Mouse (Mus musculus) kidney, adult 8-10 months (tissue): Measurements from ENCODE around the gene Oit3.

ENCODE experiments used
- DNase-seq, 2 experiments: peaks; one replicate each; pipeline ENCODE4 v3.0.0; 2022

Gene Oit3

GRCm38 (mm10) chr10:59441735-59442134 is at the start of gene Oit3:
Gene Oit3 (minus strand): TSS chr10:59441778.
- no peak for DNase-seq

- peak in 1 of 2 experiments; percentile 25 for DNase-seq
Observed at GRCm38 (mm10) chr10:59490920-59491319, 49.3 kb upstream of the Oit3 start.

DNA sequence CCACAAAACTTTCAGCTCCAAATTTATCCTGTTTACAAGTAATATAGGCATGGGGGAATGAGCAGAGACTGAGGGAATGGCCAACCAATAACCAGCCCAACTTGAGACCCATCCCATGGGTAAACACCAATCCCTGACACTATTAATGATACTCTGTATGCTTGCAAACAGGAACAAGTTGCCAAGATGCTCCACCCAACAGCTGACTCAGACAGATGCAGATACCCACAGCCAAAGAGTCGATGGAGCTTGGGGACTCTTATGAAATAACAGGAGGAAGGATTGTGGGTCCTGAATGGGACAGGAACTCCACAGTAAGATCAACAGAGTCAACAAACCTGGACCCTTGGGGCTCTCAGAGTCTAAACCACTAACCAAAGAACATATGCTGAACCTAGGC is 47.8 kb upstream of the Oit3 start:
- no peak for DNase-seq

DNA sequence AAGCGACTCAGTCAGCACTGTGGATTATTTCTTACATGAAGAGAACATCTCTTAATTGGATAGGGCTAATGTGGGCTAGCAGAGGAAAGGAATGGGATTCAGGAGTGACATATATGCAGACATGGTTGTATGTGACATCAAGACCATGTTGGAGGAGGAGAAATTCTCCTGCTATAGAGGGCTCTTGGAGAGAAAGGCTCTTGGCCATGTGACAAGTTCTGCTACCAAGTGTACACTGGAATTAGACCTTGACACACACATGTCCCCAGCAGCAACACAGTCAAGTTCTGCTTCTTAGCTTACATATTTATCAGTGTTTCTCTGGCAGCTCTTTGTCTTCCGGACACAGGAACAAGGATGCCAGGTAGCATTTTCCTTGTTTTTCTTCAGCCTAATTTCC is 45.8 kb upstream of the Oit3 start:
- no peak for DNase-seq

DNA sequence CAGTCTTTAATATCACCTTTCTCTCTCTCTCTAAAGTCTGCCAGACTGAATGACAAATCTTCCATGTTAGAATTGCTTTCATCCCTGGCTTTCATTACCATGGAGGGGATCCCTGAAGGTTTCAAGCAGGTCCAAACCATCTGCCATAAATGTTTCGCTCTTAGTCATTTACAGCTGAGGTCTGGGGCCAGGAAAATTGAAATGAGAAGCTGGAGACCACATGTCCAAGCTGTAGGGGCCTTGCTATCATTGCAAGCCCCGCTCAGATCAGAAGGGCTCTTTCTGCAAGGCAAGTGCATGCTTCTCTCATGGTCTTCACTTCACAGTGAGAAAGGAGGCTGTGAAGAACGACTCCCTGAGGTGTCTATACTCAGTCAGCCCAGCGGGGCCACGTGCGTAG is 42.7 kb upstream of the Oit3 start:
- DNase-seq = no peak

DNA sequence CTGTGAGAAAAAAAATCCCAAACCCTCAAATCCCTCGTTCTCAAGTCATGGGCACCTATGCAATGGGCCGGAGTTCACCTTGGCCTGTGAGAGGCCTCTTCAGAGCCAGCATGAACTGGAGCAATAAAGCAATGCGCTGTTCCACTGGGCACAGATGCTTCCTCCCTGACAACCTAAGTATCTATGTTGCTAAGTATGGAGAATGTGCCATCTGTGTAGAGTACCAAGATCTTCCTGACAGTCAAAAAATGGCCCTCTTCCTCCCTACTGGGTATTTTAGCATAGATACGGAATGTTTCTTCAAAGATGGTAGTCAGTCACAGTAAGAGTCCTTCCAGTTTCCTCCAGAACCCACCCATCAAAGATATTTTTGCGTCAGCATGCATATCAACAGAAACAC is 39.8 kb upstream of the Oit3 start:
- no peak for DNase-seq

- no peak for DNase-seq
Observed at GRCm38 (mm10) chr10:59470451-59470850, 28.9 kb upstream of the Oit3 start.

- no peak for DNase-seq
Observed at GRCm38 (mm10) chr10:59467297-59467696, 25.7 kb upstream of the Oit3 start.

- DNase-seq = no peak
Observed at GRCm38 (mm10) chr10:59466626-59467025, 25.0 kb upstream of the Oit3 start.

DNA sequence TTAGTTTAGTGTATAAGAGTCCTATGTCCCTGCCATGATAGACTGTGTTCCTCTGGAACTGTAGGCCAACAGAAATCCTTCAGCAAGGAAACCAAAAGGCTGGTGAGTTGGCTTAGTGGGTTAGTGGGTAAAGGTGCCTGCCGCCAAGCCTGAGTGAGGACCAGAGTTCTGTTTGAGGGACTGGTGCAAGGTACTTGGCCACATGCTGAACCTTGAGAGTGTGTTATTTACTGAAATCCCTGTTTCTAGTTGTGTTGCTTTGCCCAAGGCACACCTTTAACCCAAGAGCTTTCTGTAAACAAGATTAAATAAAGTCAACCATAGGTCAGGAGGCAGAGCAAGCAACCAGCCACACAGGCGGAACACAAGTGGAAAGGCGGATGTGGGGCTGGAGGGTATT is 24.0 kb upstream of the Oit3 start:
- DNase-seq = no peak

- DNase-seq = no peak
Observed at GRCm38 (mm10) chr10:59462307-59462706, 20.7 kb upstream of the Oit3 start.

DNA sequence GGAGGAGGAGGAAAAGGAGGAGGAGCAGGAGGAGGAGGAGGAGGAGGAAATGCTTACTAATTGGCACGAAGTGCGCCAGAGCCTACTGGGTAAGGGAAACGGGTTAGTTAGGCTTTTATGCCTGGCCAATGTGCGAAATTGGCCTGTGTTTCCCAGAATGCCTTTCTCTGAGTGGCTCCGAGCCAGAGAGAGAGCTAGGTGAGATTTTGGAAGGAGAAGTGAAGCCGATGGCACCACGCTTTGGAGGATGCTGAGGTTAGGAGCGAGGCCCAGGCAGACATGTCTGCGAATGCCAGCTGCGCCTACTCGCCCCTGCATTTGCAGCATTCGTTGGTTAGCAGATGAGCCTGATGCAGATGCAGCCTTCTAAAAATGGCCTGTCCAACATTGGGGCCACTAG is 18.2 kb upstream of the Oit3 start:
- DNase-seq = peak in 1 of 2 experiments; percentile 21

DNA sequence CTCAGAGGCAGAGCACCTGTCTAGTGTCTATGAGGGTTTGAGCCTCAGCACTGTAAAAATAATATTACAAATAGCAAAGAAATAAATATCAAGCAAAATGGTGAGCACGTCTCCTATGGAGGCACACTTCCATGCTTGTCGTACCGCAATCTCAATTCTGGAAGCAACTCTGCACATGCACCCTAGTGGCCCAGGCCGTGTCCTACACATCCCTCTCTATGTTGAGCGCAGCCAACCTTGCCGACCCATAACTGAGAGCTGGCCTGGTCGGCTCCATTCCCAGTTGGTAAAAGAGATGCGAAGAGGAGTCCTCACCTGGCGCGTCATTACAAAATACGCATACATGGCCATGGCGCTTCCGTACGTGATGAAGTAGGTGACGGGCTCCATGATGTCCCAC is 13.1 kb upstream of the Oit3 start:
- no peak for DNase-seq

DNA sequence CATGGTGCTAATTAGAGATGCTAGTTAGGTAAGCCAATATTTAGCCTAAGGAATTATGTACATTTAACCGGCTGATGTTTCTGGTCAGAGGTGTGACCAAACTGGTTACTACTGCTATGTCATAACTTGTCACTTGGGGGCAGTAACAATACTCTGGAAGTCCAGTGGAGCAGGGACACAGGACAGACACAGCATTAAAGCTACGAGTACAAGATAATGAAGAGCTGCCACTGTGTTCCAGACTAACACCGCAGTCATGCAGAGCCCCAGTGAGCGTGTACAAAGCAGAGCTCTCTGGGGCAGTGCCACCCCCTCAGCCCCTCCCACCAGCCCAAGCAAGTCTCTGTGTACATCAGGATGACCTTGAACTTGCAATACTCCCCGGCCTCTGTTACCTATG is 10.3 kb upstream of the Oit3 start:
- no peak for DNase-seq

DNA sequence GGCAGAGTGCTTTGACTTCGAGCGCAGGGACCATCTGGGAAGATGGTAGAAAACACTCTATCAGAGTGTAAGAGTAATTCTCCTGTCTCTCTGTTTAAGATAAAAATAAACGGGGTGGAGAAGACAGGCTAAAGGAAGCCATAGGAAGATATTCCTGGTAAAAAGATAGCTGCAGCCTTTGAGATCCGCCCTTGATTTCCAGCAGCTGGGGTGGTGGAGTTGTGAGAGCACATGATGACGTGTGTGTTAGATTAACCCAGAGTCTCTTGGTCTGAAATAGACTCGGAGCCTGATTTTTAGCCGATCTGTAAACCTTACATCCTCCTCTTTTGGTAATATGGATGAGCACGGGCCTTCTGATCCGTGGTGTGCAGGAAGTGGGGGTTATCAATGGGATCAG is 6.0 kb upstream of the Oit3 start:
- DNase-seq = no peak

GRCm38 (mm10) chr10:59446911-59447437 is 5.4 kb upstream of the Oit3 start:
- no peak for DNase-seq

DNA sequence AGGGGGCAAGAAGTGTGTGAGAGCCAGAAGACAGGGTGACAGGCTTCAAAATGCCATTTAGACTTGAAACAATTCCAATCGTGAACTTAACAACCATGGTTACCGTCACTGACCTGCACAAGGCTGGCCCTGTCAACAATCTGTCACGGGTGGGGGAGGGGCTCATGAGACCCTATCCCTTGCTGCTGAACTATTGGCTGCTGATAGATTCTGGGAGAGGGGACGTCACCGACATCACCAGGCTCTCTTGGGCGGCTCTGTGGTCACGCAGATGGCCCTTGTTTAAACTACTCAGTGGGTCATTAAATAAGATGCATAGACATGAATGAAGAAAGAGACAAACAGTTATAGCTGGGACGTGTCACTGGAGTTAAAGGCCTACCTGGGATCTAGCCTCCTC is 3.1 kb upstream of the Oit3 start:
- no peak for DNase-seq

DNA sequence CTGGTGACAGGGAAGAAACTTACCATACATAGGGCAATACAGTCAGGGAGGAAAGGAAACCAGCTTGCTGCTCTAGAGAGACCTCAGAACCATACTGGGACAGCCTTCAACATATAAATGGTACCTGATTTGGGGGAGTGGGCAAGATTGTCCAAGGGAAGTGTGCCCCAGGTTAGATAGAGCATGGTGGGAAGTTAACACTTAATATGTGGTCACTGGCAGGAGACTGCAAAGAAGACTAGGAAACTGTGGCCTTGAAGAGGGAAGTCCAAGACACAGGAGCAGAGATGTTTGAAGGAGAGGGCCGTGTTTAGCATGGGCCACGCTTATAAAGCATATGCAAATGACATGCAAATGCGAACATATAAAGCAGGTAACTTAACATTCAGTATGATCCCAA is 2.5 kb upstream of the Oit3 start:
- DNase-seq = no peak

- peak in 1 of 2 experiments; percentile 11 for DNase-seq
Observed at GRCm38 (mm10) chr10:59443212-59443611, 1.6 kb upstream of the Oit3 start.

GRCm38 (mm10) chr10:59440177-59440576 is 1.4 kb downstream of the Oit3 start:
- DNase-seq = no peak

GRCm38 (mm10) chr10:59439508-59439931 is 2.1 kb downstream of the Oit3 start:
- DNase-seq = peak; percentile 33 to 52

GRCm38 (mm10) chr10:59438651-59439050 is 2.9 kb downstream of the Oit3 start:
- DNase-seq = no peak

GRCm38 (mm10) chr10:59435746-59436145 is 5.8 kb downstream of the Oit3 start:
- no peak for DNase-seq

- DNase-seq = no peak
Observed at GRCm38 (mm10) chr10:59430701-59431218, 10.8 kb downstream of the Oit3 start.

DNA sequence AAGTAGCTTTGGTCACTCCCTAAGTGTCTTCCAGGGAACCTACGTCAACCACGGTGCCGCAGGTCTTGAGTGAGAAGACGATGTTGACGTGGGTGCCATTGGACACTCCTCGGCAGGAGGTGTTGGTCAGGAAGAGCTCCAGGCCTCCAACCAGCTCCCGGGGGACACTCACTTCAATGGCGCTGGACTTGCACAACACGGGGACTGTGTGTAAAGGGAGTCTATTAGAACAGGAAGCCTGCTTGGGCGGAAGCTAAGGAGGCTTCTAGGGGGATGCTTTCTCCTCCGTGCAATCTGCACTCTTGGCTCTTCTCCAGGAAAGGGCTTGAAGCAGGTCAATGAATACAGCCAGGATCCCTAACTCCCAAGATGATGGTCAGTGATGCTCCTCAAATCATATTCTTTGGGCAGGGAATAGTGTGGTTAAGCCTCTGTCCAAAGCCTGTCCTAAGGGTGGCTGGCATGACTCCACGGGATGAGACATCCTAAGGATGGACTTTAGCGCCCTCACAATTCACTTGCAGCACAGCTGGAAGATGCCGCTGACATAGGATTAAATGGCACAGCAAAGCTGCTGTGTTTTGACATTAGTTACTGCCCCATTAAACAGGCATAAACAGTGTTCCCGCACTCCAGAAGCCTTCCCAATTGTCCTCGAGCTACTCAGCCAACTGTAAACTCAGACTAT is 12.0 kb downstream of the Oit3 start:
- no peak for DNase-seq
